Mouse (Mus musculus) brain, adult 10 weeks (tissue): Measurements from ENCODE around the gene Eif2s2. TPM values are rescaled to one million over a fixed set of nuclear protein-coding genes. Genes with fewer than 3 reads are reported as not detected.

Experiments used
- polyA plus RNA-seq: library from polyadenylated mRNA; stranded (reverse); fragments of 350-450 nt; fragmentation: Illumina TruSeq; extraction: RNeasy Lipid Tissue Mini Kit (QIAGEN cat#74804); gene quantifications from one replicate; pipeline ENCODE4 v1.2.3, GENCODE M21; 2015; ENCODE audit warnings: low read depth, low replicate concordance

Eif2s2 gene
- 89.9 TPM for polyA plus RNA-seq

DNA sequence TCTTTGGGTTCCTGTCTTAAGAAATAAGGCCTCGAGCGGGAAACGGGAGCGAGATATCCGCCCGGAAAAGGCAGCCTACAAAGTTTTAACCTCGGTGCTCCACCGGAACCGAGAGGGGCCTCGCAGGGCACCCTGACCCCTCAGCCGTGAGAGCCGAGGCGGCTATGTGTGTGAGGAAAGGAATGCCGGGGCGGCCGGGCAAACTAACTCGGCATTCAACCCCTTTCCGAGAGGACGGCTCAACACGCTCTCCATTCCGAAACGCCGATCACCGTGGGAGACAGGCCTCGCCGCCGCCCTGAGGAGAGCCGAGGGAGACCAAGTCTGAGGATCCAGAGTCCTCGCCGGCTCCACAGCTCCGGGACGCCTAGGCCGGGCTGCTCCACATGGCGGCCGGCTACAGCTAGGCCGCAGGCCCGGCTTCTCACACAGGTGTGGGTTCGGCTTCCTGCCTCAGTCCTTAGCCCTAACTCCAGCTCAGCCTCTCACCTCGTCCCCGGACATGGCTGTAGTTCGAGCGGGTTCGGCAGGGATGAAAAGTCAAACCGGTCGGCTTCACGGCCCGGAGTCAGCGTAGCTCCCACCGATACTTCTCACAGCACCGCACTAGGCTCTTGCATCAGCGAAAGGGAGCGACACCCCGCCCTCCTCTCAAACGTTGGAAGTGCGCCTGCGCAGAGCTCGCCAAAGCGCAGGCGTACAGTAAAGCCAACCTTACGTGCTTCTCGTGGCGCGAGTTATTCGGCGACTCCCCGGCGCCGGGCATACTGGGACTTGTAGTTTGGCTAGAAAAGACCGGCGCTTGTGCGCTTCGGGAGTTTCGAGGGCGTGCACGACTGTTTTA, at the start of gene Eif2s2:
Eif2s2 (minus strand) TSS at position 735 of the 844 bp plus-strand sequence.

Other genes starting within 250 kb of the Eif2s2 start
- 245 TPM for gene Chmp4b, start 241.2 kb downstream of the Eif2s2 start, polyA plus RNA-seq
- gene Gm14214, start 122.9 kb downstream of the Eif2s2 start, polyA plus RNA-seq: not detected
- gene Raly, start 101.8 kb downstream of the Eif2s2 start, polyA plus RNA-seq: 128 TPM
- gene a, start 101.5 kb downstream of the Eif2s2 start, polyA plus RNA-seq: not detected
- not detected for gene Gm14226, start 125.3 kb upstream of the Eif2s2 start, polyA plus RNA-seq
- 34.0 TPM for gene Ahcy, start 181.6 kb upstream of the Eif2s2 start, polyA plus RNA-seq
- 40.2 TPM for gene Itch, start 240.6 kb upstream of the Eif2s2 start, polyA plus RNA-seq